Mouse (Mus musculus): ENCODE results near the gene Tmub1. TPM values are rescaled to one million over a fixed set of nuclear protein-coding genes. Genes with fewer than 3 reads are reported as not detected.
A peak's percentile ranks its signal among the peaks of the same experiment; 100 is the strongest.

Gene Tmub1
- polyA plus RNA-seq, 1 experiment from 2014 or later = 22.3 TPM

DNA sequence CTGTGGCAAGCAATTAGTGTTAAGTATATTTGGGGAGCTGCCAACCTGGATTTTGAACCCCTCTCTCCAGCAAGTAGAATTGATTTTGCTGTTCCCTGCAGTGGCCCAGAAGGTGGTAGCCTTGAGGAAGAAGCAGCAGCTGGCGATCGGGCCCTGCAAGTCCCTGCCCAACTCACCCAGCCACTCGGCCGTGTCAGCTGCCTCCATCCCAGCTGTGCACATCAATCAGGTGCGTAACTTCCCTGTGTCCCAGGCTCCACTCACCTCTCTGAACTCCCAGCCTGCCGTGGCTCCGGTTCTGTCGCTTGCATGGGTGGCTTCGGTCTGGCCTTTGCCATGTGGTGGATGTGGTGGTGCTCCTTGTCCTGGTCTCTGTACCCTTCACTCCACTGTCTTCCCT lies 30.3 kb upstream of the Tmub1 start:
- H3K9me3 ChIP-seq = no peaks in the 10 kb centered on the region
- no peak overlapping the region for H3K4me3 ChIP-seq (replicated peaks)
- peaks cover 31% of the 10 kb centered on the region for H3K4me1 ChIP-seq
- no peak overlapping the region for H3K9ac ChIP-seq
- H3K27ac ChIP-seq = no peak overlapping the region
- ATAC-seq (ENCODE audit: insufficient read depth, low FRiP score, low read depth) = no peak
- peaks cover 43% of the 10 kb centered on the region for H3K36me3 ChIP-seq
- H3K27me3 ChIP-seq (replicated peaks) = no peaks in the 10 kb centered on the region
- 89% methylated on average over 9 of the region's 9 CpGs for WGBS
- no peak overlapping the region for H3K4me2 ChIP-seq

DNA sequence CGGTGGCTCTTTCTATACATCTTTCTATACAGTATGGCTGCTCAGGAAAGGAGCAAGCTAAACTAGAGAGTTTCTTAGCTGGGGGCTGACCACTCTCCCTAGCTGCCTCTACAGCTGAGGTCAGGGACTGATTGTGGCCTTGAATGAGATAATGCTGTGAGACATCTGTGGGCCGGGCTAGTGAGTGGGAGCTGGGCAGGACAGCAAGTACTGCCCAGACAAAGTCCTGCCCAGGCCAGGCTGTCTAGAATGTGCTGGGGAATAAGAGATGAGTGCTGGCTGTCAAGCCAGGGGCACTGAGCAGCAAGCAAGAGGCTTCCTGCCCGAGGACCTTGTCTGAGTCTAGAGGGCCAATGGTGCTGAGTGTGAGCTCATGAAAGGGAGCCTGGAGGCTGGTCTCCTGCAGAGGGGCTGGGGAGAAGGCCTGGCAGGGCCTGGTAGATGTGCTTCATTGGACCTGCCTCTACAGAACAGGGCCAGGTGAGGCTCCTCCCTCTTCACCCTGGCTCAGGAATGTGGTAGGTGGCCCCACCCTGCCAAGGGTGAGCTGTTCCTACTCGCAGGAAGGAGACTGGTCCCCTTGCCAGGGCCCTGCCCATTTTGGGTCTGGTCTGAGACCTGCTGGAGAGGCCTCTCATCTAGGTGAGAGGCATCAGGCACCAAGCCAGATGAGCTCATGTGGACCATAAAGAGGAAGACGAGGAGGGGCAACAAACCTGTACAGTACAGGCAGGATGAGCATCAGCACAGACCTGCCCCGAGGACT lies 28.0 kb upstream of the Tmub1 start:
- ATAC-seq (ENCODE audit: insufficient read depth, low FRiP score, low read depth) = peak; percentile 54
- no peaks in the 10 kb centered on the region for H3K27me3 ChIP-seq (replicated peaks)

DNA sequence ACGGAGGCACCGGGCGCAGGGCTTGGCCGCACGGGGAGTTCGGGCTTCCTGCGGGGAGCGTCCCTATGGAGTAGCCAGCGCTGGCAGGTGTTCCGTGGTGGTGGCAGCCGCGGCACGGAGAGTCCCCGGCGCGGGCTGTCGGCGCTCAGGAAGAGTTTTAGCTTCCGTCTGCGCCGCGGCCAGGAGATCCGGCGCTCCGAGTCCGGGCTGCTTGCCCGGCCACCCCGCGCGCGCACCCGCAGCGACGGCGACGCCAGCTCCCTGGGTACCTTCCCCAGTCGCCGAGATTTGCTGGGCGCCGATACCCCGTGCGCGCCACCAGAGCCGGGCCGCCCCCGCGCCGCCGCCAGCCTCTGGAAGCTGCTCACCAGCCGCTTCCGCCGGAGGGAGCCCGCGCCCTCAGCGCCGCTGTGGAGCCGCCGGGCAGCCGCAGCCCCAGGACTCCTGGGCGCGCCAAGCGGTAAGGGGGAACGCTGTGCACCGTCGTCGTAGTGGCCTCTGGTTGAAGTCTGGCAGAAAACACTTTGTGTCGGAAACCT lies 27.1 kb upstream of the Tmub1 start:
- Histone ChIP-seq H3K27me3 (replicated peaks) (no peaks in the 10 kb centered on the region), H3K4me2 (peak overlapping the region; percentile 61), H3K9me3 (no peaks in the 10 kb centered on the region), H3K27ac (peak overlapping the region; percentile 33), H3K9ac (peak overlapping the region; percentile 1; the same call in 1 of the 2 replicates), H3K36me3 (peaks cover 20% of the 10 kb centered on the region), H3K4me1 (peaks cover 31% of the 10 kb centered on the region), H3K4me3 (replicated peaks) (peak overlapping the region; percentile 47)
- WGBS = 4% methylated on average over 66 of the region's 67 CpGs
- no peak for ATAC-seq (ENCODE audit: insufficient read depth, low FRiP score, low read depth)

More for the DNA sequence above, 28.0 kb upstream of the Tmub1 start:
- Histone ChIP-seq H3K9ac (0 out of 2 replicates have a peak overlapping the region, but pooled peaks have one; percentile 1), H3K4me1 (peaks cover 31% of the 10 kb centered on the region), H3K4me2 (peak overlapping the region; percentile 61), H3K4me3 (replicated peaks) (peak overlapping the region; percentile 47), H3K36me3 (peaks cover 28% of the 10 kb centered on the region), H3K27ac (0 out of 2 replicates have a peak overlapping the region, but pooled peaks have one; percentile 33), H3K9me3 (no peaks in the 10 kb centered on the region)
- WGBS = 59% methylated on average over 6 of the region's 6 CpGs

DNA sequence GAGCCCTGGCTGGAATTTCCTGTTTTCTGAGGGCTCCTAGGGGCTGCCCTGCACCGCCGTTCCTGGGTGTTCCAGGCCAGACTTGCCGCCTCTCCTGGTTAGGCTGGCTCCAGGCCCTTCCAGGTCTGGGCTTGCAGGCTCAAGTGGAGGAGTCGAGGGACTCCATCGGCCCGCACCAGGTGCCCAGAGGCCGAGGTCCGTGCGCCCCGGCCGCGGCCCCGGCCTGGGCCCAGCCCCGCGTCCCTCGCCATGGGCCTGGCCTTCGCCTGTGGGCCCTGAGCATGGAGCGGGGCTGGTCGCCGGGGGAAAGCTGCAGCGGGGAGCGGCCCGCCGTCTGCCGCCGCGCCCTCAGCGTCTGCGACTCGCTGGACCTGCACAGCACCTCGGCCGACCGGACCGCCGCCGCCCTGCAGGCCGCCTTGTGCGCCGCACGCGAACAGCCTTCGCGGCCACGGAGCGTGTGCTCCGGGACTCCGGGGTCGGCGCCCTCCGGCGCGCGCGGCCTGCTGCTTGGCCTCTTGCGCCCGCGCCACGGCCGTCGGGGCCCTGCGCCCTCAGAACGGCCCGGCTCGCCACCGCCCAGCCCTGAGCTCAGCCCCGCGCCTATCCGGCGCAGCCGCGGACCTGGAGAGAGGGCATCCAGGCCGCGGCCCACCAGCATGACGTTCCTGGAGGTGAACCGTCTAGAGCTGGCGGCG lies 26.5 kb upstream of the Tmub1 start:
- peaks cover 31% of the 10 kb centered on the region for H3K4me1 ChIP-seq
- peak overlapping the region; percentile 61 for H3K4me2 ChIP-seq
- 7% methylated on average over 77 of the region's 77 CpGs for WGBS
- H3K9me3 ChIP-seq = no peaks in the 10 kb centered on the region
- peak overlapping the region; percentile 33 for H3K27ac ChIP-seq
- H3K4me3 ChIP-seq (replicated peaks) = peak overlapping the region; percentile 47
- peak; percentile 57; the same call in 1 of the 2 replicates for ATAC-seq (ENCODE audit: insufficient read depth, low FRiP score, low read depth)
- H3K9ac ChIP-seq = peak overlapping the region; percentile 1; the same call in 1 of the 2 replicates
- peaks cover 16% of the 10 kb centered on the region for H3K36me3 ChIP-seq
- H3K27me3 ChIP-seq (replicated peaks) = no peaks in the 10 kb centered on the region

DNA sequence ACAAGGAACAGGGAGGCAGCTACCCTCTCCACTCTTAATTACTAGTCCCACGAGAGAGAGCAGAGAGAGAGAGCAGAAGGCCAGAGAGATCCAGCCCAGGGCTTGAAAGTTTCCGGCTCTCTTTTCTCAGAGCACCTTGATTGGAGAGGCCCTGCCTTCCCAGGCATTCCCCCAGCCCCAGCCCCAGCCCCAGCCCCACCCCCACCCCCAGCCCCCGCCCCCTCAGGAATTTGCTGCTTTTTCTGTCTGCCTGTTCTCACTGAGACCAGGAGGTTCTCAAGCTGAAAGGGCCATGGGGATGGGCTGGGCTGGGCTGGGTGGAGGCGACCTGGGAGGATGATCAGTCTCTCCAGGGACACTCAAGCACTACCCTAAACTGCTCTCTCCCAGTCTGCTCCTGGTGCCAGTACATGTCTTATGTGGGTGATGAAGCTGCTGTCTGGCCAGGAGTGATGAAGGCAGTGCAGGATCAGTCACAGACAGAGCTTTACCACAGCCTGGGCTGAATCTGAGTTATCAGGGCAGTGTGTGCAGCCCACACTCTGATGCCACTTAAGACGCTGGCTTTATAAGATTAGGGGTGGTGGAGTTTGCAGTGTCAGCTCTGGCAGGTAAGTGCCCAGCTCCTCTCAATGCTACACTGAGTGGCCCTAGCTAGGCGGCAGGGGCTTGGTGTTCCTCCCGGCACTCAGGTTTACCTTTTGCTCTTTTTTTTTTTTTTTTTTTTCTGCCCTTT lies 25.4 kb upstream of the Tmub1 start:
- no peak overlapping the region for H3K4me3 ChIP-seq (replicated peaks)
- peaks cover 31% of the 10 kb centered on the region for H3K4me1 ChIP-seq
- no peaks in the 10 kb centered on the region for H3K9me3 ChIP-seq
- 41% methylated on average over 6 of the region's 7 CpGs for WGBS
- H3K9ac ChIP-seq = no peak overlapping the region
- peak overlapping the region; percentile 37; the same call in 1 of the 2 replicates for H3K27ac ChIP-seq
- peaks cover 6% of the 10 kb centered on the region for H3K36me3 ChIP-seq
- H3K4me2 ChIP-seq = peak overlapping the region; percentile 29
- H3K27me3 ChIP-seq (replicated peaks) = no peaks in the 10 kb centered on the region
- ATAC-seq (ENCODE audit: insufficient read depth, low FRiP score, low read depth) = no peak

DNA sequence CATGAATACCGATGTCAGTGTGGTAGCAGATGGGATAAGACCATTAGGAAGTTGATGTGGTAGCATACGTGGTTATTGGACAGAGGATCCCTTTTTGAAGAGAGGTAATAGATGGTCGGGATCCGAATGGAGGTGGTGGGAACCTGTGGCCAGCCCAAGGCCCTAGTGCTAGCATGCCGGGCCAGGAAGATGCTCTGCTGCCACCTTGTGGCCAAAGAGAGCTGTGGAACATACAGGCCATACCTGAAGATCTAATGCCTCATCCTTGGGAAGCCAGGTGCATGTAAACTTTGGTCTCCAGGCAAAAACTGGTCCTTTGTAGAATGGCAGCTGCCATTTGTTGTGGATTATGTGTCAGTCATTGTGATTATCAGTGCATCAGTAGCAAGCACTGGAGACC lies 22.9 kb upstream of the Tmub1 start:
- peak; percentile 47; the same call in 1 of the 2 replicates for ATAC-seq (ENCODE audit: insufficient read depth, low FRiP score, low read depth)

DNA sequence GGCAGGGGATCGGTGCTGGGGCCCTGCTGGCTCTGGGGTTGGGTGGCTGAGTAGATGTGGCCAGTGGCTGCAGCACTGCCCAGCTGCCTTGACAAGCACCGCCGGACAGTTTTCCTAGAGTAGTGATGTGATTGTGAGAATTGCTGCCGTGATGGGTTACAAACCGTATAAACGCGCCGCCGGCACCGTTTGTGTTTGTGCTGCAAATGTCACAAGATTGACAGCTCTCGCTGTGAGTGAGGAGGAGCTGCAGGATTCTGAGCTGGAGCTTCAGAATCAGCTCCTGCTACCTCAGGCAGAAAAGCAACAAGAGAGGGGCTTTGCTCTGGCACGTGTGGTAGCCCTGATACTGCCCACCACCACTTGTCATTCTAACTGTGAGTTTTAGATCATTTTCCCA lies 19.1 kb upstream of the Tmub1 start:
- Histone ChIP-seq H3K4me1 (0 out of 2 replicates have a peak, but pooled peaks cover 9% of the 10 kb centered on the region), H3K4me3 (replicated peaks) (no peak overlapping the region), H3K27ac (no peak overlapping the region), H3K36me3 (peaks cover 2% of the 10 kb centered on the region; the same call in 1 of the 2 replicates), H3K27me3 (replicated peaks) (no peaks in the 10 kb centered on the region), H3K9ac (no peak overlapping the region), H3K9me3 (no peaks in the 10 kb centered on the region), H3K4me2 (no peak overlapping the region)
- WGBS = 67% methylated on average over 12 of the region's 12 CpGs
- no peak for ATAC-seq (ENCODE audit: insufficient read depth, low FRiP score, low read depth)

More for the DNA sequence above, 22.9 kb upstream of the Tmub1 start:
- Histone ChIP-seq H3K4me2 (no peak overlapping the region), H3K9me3 (no peaks in the 10 kb centered on the region), H3K27me3 (replicated peaks) (no peaks in the 10 kb centered on the region), H3K4me1 (peaks cover 36% of the 10 kb centered on the region), H3K36me3 (no peaks in the 10 kb centered on the region), H3K9ac (no peak overlapping the region), H3K27ac (no peak overlapping the region), H3K4me3 (replicated peaks) (no peak overlapping the region)
- WGBS = 8% methylated on average over 5 of the region's 5 CpGs

DNA sequence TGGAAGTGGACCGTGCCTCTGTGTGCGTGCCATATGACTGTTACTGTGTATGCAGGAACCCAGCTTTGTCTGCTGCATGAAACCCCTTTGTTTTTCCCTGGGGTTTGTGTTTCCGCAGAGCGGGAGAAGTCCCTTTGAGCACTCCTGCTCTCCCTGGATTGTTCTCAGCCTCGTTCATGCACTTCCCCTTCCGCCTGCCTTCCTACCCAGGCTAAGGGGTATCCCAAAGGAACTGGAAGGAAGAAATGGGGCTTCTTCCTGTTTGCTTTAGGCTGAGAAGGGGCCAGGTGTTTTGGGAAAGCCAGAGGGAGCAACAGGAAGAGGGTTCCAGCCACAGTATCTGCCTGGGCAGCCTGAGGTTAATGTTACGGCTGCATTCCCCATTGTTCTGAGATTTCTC lies 8.0 kb upstream of the Tmub1 start:
- no peaks in the 10 kb centered on the region for H3K9me3 ChIP-seq
- no peak for ATAC-seq (ENCODE audit: insufficient read depth, low FRiP score, low read depth)
- H3K27ac ChIP-seq = peak overlapping the region; percentile 61
- peaks cover 34% of the 10 kb centered on the region for H3K4me1 ChIP-seq
- H3K4me3 ChIP-seq (replicated peaks) = no peak overlapping the region
- 64% methylated on average over 7 of the region's 7 CpGs for WGBS
- no peaks in the 10 kb centered on the region for H3K36me3 ChIP-seq
- no peak overlapping the region for H3K9ac ChIP-seq
- no peaks in the 10 kb centered on the region for H3K27me3 ChIP-seq (replicated peaks)
- peak overlapping the region; percentile 1; the same call in 1 of the 2 replicates for H3K4me2 ChIP-seq

DNA sequence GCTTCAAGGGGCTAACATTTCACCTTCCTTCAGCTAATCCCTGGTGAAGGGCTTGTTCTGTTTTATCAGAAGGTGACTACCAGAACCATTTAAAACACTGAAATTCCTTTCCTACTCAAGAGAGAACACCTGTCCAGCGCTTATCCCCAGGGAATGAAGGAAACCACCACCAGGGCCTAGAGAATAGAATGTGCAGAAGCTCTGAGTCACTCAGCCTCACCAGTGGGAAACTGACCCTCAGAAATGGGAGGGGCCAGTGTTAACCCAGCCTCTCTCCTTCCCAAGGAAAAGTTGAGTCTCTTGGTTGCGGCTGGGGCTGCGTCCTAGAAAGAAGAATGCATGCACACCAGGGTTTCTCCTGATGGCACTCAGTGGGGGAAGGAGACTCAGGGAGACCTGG lies 7.4 kb upstream of the Tmub1 start:
- Histone ChIP-seq H3K4me3 (replicated peaks) (no peak overlapping the region), H3K27me3 (replicated peaks) (no peaks in the 10 kb centered on the region), H3K9me3 (no peaks in the 10 kb centered on the region), H3K27ac (peak overlapping the region; percentile 61), H3K4me1 (peaks cover 34% of the 10 kb centered on the region), H3K9ac (no peak overlapping the region), H3K4me2 (peak overlapping the region; percentile 1; the same call in 1 of the 2 replicates), H3K36me3 (no peaks in the 10 kb centered on the region)
- 61% methylated on average over 3 of the region's 3 CpGs for WGBS
- ATAC-seq (ENCODE audit: insufficient read depth, low FRiP score, low read depth) = no peak

DNA sequence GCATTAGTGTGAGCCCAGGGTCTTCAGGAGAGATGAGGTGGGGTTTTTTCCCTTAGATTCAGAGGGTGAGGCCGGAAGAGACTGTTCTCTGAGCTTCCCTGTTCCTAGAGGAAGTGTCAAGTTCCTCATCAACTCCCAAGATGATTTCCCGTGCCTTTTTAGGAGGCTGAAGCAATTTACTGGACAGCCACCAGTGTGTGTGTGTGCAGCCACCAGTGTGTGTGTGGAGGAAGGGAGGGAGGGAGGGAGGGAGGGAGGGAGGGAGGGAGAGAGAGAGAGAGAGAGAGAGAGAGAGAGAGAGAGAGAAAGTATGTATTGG lies 6.3 kb upstream of the Tmub1 start:
- no peak for ATAC-seq (ENCODE audit: insufficient read depth, low FRiP score, low read depth)
- peak overlapping the region; percentile 92 for H3K4me2 ChIP-seq
- no peaks in the 10 kb centered on the region for H3K27me3 ChIP-seq (replicated peaks)
- peak overlapping the region; percentile 37; the same call in 1 of the 2 replicates for H3K27ac ChIP-seq
- WGBS = 17% methylated on average over 2 of the region's 2 CpGs
- no peaks in the 10 kb centered on the region for H3K9me3 ChIP-seq
- peak overlapping the region; percentile 86; the same call in 1 of the 2 replicates for H3K4me3 ChIP-seq (replicated peaks)
- peaks cover 34% of the 10 kb centered on the region for H3K4me1 ChIP-seq
- H3K9ac ChIP-seq = no peak overlapping the region
- H3K36me3 ChIP-seq = no peaks in the 10 kb centered on the region

DNA sequence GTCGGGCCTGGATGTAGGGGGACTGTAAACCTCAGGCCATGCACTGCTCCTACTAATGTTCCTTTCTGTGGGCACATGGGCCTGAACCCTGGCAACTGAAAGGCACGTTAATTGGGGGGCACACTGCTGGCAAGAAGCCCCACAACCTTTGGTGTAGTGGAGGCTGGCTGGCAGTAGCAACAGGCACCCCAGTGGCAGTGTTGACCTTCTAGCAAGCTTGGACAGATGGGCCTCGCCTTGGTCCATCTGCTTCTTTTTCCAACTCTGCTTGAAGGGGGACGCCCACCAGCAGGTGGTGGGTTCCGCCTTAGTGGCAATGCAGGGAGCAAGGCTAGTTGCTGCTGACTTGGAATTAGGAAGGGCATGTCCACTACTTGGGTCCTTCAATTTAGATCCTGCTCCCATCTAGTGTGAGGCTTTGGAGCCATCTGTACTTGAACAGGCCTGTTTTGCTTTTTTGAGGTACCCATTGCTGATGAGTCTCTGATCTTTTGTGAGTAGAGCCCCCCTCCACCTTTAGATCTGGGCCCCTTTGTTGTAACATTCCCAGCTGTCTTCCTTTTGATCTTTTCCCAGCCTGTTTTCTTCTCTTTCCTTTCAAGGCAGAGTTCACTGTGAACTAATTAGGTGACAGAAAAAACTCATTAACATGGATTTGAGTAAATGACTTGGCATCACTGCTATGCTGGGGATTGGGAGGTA lies 5.8 kb upstream of the Tmub1 start:
- WGBS = 18% methylated on average over 5 of the region's 5 CpGs
- Histone ChIP-seq H3K4me3 (replicated peaks) (peak overlapping the region; percentile 86), H3K9me3 (no peaks in the 10 kb centered on the region), H3K27me3 (replicated peaks) (no peaks in the 10 kb centered on the region), H3K4me2 (peak overlapping the region; percentile 92), H3K4me1 (peaks cover 34% of the 10 kb centered on the region), H3K27ac (peak overlapping the region; percentile 90; the same call in 1 of the 2 replicates), H3K9ac (peak overlapping the region; percentile 92; the same call in 1 of the 2 replicates), H3K36me3 (no peaks in the 10 kb centered on the region)
- ATAC-seq (ENCODE audit: insufficient read depth, low FRiP score, low read depth) = no peak
